Mouse (Mus musculus): ENCODE results near the gene Olfr1441. TPM values are rescaled to one million over a fixed set of nuclear protein-coding genes. Genes with fewer than 3 reads are reported as not detected.

The Olfr1441 gene
- polyA plus RNA-seq, 1 experiment from 2014 or later, result not detected

DNA sequence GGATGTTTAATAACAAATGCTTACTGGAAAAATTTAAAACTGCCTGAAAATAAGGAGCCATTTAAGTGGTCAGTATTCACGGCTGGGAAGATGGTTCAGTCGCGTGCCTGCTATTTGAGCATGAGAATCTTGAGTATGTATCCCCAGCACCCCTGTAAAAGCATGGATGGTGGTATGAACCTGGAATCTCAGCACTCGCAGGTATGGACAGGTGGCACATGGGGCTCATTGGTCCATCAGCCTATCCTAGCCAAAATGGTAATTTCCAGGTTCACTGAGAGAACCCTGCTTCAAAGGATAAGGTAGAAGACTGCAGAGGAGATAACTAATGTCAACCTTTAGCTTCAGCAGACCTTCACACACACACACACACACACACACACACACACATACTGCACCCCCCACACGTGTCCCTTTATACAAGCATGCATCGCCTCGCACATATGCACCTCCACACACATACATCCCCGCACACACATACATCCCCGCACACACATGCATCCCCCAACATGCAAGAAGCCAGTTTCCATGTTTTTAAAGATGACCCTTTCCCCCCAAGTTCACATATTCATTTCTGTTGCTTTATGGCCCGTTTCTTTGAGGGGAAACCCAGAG, 48.4 kb downstream of the Olfr1441 start:
- H3K4me2 ChIP-seq (replicated peaks; ENCODE audit: low read depth), result no peak overlapping the region
- H3K4me1 ChIP-seq (replicated peaks; ENCODE audit: control insufficient read depth, insufficient read depth, low read length), result no peaks in the 10 kb centered on the region
- no peak for ATAC-seq
- H3K9ac ChIP-seq (ENCODE audit: low read depth, low read length), result no peak overlapping the region
- H3K27me3 ChIP-seq (replicated peaks; ENCODE audit: control insufficient read depth, insufficient read depth, low read length), result no peaks in the 10 kb centered on the region
- 93% methylated on average over 10 of the region's 10 CpGs for WGBS
- peaks cover 14% of the 10 kb centered on the region for H3K36me3 ChIP-seq (ENCODE audit: control insufficient read depth, insufficient read depth)
- no peak overlapping the region for H3K4me3 ChIP-seq (ENCODE audit: low read depth, low read length)
- no peak for TF ChIP-seq CTCF (IDR thresholded peaks at IDR 0.05; ENCODE audit: low read depth)
- H3K9me3 ChIP-seq (ENCODE audit: control insufficient read depth), result no peaks in the 10 kb centered on the region
- no peak overlapping the region for H3K27ac ChIP-seq (ENCODE audit: low read depth, low read length)

DNA sequence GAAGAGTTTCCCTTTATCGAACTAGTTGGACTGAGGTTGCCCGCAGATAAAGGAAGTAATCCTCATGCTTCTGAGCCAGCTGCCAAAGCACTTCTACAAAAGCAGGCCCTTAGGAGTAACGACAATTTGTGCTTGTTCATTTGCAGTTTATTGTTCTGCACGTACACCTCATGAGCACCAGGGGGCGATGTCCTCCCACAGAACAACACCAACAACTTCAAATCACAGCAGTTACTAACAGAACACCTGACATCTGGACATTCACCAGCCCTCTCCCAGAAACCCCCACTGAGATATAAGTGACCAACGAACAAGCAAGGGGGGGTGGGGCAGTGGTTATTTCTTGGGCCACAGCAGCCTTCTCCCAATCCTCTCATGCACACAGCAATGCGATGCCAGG, 49.0 kb downstream of the Olfr1441 start:
- Histone ChIP-seq H3K27me3 (replicated peaks; ENCODE audit: control insufficient read depth, insufficient read depth, low read length) (no peaks in the 10 kb centered on the region), H3K36me3 (ENCODE audit: control insufficient read depth, insufficient read depth) (peaks cover 14% of the 10 kb centered on the region), H3K9ac (ENCODE audit: low read depth, low read length) (no peak overlapping the region), H3K27ac (ENCODE audit: low read depth, low read length) (no peak overlapping the region), H3K9me3 (ENCODE audit: control insufficient read depth) (no peaks in the 10 kb centered on the region), H3K4me2 (replicated peaks; ENCODE audit: low read depth) (no peak overlapping the region), H3K4me1 (replicated peaks; ENCODE audit: control insufficient read depth, insufficient read depth, low read length) (no peaks in the 10 kb centered on the region), H3K4me3 (ENCODE audit: low read depth, low read length) (no peak overlapping the region)
- 32% methylated on average over 7 of the region's 7 CpGs for WGBS
- peak; percentile 31; the same call in 1 of the 2 replicates for ATAC-seq
- TF ChIP-seq CTCF (IDR thresholded peaks at IDR 0.05; ENCODE audit: low read depth), result peak; percentile 97

DNA sequence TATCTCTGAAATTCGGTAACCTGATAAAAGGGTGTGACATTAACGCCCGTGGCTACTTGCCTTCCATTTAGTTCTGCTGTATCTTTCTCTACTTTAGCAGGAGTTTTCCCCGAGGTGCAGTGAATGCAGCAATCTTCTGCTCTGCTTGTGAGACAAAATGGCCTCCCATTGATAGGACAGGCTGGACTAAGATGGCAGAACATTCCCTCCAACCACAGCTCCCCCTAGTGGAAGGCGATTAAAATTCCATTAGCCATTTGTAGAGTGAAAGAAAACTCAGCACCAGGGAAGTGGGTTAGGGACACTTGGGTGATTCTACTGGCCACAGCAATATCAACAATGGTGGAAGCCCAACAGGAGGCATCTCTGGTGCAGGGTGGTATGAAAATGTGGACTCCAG, 50.2 kb downstream of the Olfr1441 start:
- 81% methylated on average over 5 of the region's 5 CpGs for WGBS
- TF ChIP-seq CTCF (IDR thresholded peaks at IDR 0.05; ENCODE audit: low read depth), result peak; percentile 78
- H3K9ac ChIP-seq (ENCODE audit: low read depth, low read length), result no peak overlapping the region

DNA sequence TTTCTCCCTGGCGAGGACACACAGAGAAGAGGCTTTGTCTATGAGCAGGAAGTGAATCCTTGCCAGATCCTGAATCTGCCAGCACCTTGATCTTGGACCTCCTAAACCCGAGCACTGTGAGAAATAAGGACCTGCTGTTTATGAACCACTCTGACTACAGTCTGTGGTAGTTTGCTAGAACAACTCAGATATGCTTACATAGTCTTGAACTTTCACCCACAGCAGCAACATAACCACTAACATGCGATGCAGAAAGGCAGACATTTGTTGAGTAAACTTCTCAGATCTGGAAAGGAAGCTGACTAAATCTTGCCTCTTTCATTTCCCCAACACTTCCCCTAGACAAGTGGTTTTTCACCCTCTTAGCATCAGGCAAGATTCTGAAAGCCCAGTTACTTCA, 54.6 kb downstream of the Olfr1441 start:
- TF ChIP-seq CTCF (IDR thresholded peaks at IDR 0.05; ENCODE audit: low read depth), result no peak
- ATAC-seq, result peak; percentile 13; the same call in 1 of the 2 replicates
- Histone ChIP-seq H3K4me1 (replicated peaks; ENCODE audit: control insufficient read depth, insufficient read depth, low read length) (0 out of 2 replicates have a peak, but pooled peaks cover 3% of the 10 kb centered on the region), H3K36me3 (ENCODE audit: control insufficient read depth, insufficient read depth) (peaks cover 26% of the 10 kb centered on the region), H3K4me3 (ENCODE audit: low read depth, low read length) (no peak overlapping the region), H3K9me3 (ENCODE audit: control insufficient read depth) (no peaks in the 10 kb centered on the region), H3K9ac (ENCODE audit: low read depth, low read length) (no peak overlapping the region), H3K27me3 (replicated peaks; ENCODE audit: control insufficient read depth, insufficient read depth, low read length) (no peaks in the 10 kb centered on the region), H3K4me2 (replicated peaks; ENCODE audit: low read depth) (no peak overlapping the region), H3K27ac (ENCODE audit: low read depth, low read length) (peak overlapping the region; percentile 21; the same call in 1 of the 2 replicates)
- 45% methylated on average over 3 of the region's 3 CpGs for WGBS

More for the DNA sequence above, 50.2 kb downstream of the Olfr1441 start:
- Histone ChIP-seq H3K4me3 (ENCODE audit: low read depth, low read length) (no peak overlapping the region), H3K27ac (ENCODE audit: low read depth, low read length) (no peak overlapping the region), H3K36me3 (ENCODE audit: control insufficient read depth, insufficient read depth) (peaks cover 14% of the 10 kb centered on the region), H3K4me2 (replicated peaks; ENCODE audit: low read depth) (no peak overlapping the region), H3K27me3 (replicated peaks; ENCODE audit: control insufficient read depth, insufficient read depth, low read length) (no peaks in the 10 kb centered on the region), H3K4me1 (replicated peaks; ENCODE audit: control insufficient read depth, insufficient read depth, low read length) (no peaks in the 10 kb centered on the region), H3K9me3 (ENCODE audit: control insufficient read depth) (no peaks in the 10 kb centered on the region)
- no peak for ATAC-seq

DNA sequence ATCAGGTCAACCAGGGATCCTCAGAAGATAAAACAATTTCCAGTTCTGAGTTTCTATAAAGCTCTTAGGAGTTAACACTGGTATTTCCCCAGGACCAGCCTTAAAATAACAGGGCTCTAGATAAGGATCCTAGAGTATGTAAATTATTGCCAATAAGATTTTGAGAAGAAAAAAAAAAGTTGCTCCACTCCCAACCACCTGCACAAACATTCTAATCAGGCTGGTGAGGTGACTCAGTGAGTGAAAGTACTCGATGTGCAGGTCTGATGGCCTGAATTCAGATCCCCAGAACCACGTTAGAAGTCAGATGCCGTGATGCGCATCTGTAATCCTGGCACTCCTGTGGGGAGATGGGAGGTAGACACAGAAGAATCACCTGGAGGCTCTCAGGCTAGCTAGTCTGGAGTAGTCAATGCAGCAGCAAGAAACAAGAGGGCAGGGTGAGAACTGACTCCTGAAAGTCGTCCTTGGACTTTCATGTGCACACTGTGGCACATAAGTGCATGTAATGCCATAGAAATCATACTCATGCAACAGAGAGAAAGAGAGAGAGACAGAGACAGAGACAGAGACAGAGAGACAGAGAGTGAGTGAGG, 55.2 kb downstream of the Olfr1441 start:
- H3K27me3 ChIP-seq (replicated peaks; ENCODE audit: control insufficient read depth, insufficient read depth, low read length), result no peaks in the 10 kb centered on the region
- H3K4me1 ChIP-seq (replicated peaks; ENCODE audit: control insufficient read depth, insufficient read depth, low read length), result 0 out of 2 replicates have a peak, but pooled peaks cover 7% of the 10 kb centered on the region
- WGBS, result 49% methylated on average over 5 of the region's 5 CpGs
- no peak for TF ChIP-seq CTCF (IDR thresholded peaks at IDR 0.05; ENCODE audit: low read depth)
- H3K36me3 ChIP-seq (ENCODE audit: control insufficient read depth, insufficient read depth), result peaks cover 26% of the 10 kb centered on the region
- no peak for ATAC-seq
- no peak overlapping the region for H3K4me3 ChIP-seq (ENCODE audit: low read depth, low read length)
- H3K9ac ChIP-seq (ENCODE audit: low read depth, low read length), result no peak overlapping the region
- peak overlapping the region; percentile 21; the same call in 1 of the 2 replicates for H3K27ac ChIP-seq (ENCODE audit: low read depth, low read length)
- H3K9me3 ChIP-seq (ENCODE audit: control insufficient read depth), result no peaks in the 10 kb centered on the region
- no peak overlapping the region for H3K4me2 ChIP-seq (replicated peaks; ENCODE audit: low read depth)

Other genes with a start within 250 kb of the Olfr1441 start
- 0.05 TPM in 1 of 2 replicates, not detected in the other for gene Olfr1555-ps1, start 247.3 kb upstream of the Olfr1441 start, polyA plus RNA-seq (2015; fragmentation: Nextera tagmentation; extraction: Ambion mirVana)
- gene Olfr1431, start 216.8 kb upstream of the Olfr1441 start, polyA plus RNA-seq (2015; fragmentation: Nextera tagmentation; extraction: Ambion mirVana), result not detected in 2 replicates
- gene Olfr1432, start 184.8 kb upstream of the Olfr1441 start, polyA plus RNA-seq (2015; fragmentation: Nextera tagmentation; extraction: Ambion mirVana), result not detected in 2 replicates
- gene Olfr262, start 175.8 kb upstream of the Olfr1441 start, polyA plus RNA-seq (2015; fragmentation: Nextera tagmentation; extraction: Ambion mirVana), result not detected in 2 replicates
- gene Olfr235, start 156.4 kb upstream of the Olfr1441 start, polyA plus RNA-seq (2015; fragmentation: Nextera tagmentation; extraction: Ambion mirVana), result not detected in 2 replicates
- gene Olfr1434, start 137.6 kb upstream of the Olfr1441 start, polyA plus RNA-seq (2015; fragmentation: Nextera tagmentation; extraction: Ambion mirVana), result not detected in 2 replicates
- not detected in 2 replicates for gene Olfr1436, start 118.3 kb upstream of the Olfr1441 start, polyA plus RNA-seq (2015; fragmentation: Nextera tagmentation; extraction: Ambion mirVana)
- gene Olfr1437, start 92.3 kb upstream of the Olfr1441 start, polyA plus RNA-seq (2015; fragmentation: Nextera tagmentation; extraction: Ambion mirVana), result not detected in 2 replicates
- not detected in 2 replicates for gene Olfr1438-ps1, start 81.5 kb upstream of the Olfr1441 start, polyA plus RNA-seq (2015; fragmentation: Nextera tagmentation; extraction: Ambion mirVana)
- not detected in 2 replicates for gene Olfr1440, start 30.2 kb upstream of the Olfr1441 start, polyA plus RNA-seq (2015; fragmentation: Nextera tagmentation; extraction: Ambion mirVana)
- gene Pfpl, start 10.5 kb downstream of the Olfr1441 start, polyA plus RNA-seq (2015; fragmentation: Nextera tagmentation; extraction: Ambion mirVana), result not detected in 2 replicates
- 2.2 and 2.7 TPM in 2 replicates for gene Mpeg1, start 43.3 kb downstream of the Olfr1441 start, polyA plus RNA-seq (2015; fragmentation: Nextera tagmentation; extraction: Ambion mirVana)
- gene Dtx4, start 84.0 kb downstream of the Olfr1441 start, polyA plus RNA-seq (2015; fragmentation: Nextera tagmentation; extraction: Ambion mirVana), result 4.9 and 5.5 TPM in 2 replicates
- 6.2 and 6.8 TPM in 2 replicates for gene Fam111a, start 128.3 kb downstream of the Olfr1441 start, polyA plus RNA-seq (2015; fragmentation: Nextera tagmentation; extraction: Ambion mirVana)
- gene Gm4952, start 182.5 kb downstream of the Olfr1441 start, polyA plus RNA-seq (2015; fragmentation: Nextera tagmentation; extraction: Ambion mirVana), result 0.13 TPM in 1 of 2 replicates, not detected in the other
- 2.8 and 3.5 TPM in 2 replicates for gene Glyat, start 215.9 kb downstream of the Olfr1441 start, polyA plus RNA-seq (2015; fragmentation: Nextera tagmentation; extraction: Ambion mirVana)